In the genomic region with DNA sequence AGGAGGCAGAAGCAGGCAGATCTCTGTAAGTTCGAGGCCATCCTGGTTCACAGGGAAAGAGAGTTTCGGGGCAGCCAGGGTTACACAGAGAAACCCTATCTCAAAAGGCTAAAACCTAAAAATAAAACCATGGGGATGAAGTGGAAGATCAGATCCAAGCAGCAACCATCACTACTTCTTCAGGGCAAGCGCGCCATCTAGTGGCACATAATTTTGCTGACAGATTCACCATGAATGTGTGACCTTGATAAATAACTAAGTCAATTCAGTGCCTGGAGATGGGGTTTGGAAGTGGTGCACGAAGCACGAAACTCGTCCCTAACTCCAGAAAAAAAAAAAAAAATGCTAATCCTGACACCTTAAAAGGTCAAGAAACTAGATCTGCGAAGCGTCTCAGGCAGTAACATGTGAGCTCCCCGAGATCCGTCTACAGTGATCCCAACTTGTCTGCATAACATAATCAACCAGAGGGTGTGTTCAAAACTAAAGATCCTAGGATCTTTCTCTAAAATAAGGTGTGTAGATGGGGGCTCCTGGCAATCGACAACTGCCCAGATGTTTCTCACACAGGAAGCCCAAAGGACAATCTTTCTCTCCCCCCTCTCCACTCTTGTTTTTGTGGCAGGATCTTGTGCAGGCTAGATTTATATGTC, we compare ENCODE assay signal across 9 mouse cellular contexts. TPM values are rescaled to one million over a fixed set of nuclear protein-coding genes. Genes with fewer than 3 reads are reported as not detected.
A peak's percentile ranks its signal among the peaks of the same experiment; 100 is the strongest.
DNase-seq lines count a peak whose midpoint lies in the region; ATAC-seq and TF ChIP-seq lines count a peak whose summit lies in the region.
"Had no signal": no experiment of that assay in that cellular context is flagged by ENCODE, and none has a peak within 500 bp of the region (broad histone marks: within the 10 kb centered on the region; RNA-seq: fewer than 3 reads in every experiment).

No protein-coding gene starts in this region.

- 0 out of 2 replicates have a peak, but pooled peaks cover 7% of the 10 kb centered on the region for H3K36me3 ChIP-seq in E14TG2a.4 (ENCODE audit: insufficient read depth, low read length)
- no peaks in the 10 kb centered on the region for H3K36me3 ChIP-seq in embryonic facial prominence, embryonic 14.5 days (ENCODE audit: control insufficient read depth, insufficient read depth, low read length)
- H3K36me3 ChIP-seq in heart, postnatal 0 days (replicated peaks; ENCODE audit: control insufficient read depth, insufficient read depth, low read length): peaks cover 8% of the 10 kb centered on the region; the same call in 1 of the 2 replicates
- H3K36me3 ChIP-seq in lung, postnatal 0 days (ENCODE audit: insufficient read depth, low read length): no peaks in the 10 kb centered on the region

- no peak overlapping the region for H3K4me2 ChIP-seq in embryonic facial prominence, embryonic 14.5 days (ENCODE audit: low read depth, low read length)
- H3K4me2 ChIP-seq in heart, postnatal 0 days (ENCODE audit: low read depth, low read length): no peak overlapping the region
- H3K4me2 ChIP-seq in lung, postnatal 0 days (replicated peaks; ENCODE audit: low read depth, low read length): no peak overlapping the region
- H3K4me2 ChIP-seq: limb, embryonic 12.5 days had no signal

- no peaks in the 10 kb centered on the region for H3K27me3 ChIP-seq in E14TG2a.4 (ENCODE audit: insufficient read depth, low read length)
- no peaks in the 10 kb centered on the region for H3K27me3 ChIP-seq in embryonic facial prominence, embryonic 14.5 days (replicated peaks; ENCODE audit: control insufficient read depth, insufficient read depth, low read length)
- no peaks in the 10 kb centered on the region for H3K27me3 ChIP-seq in heart, postnatal 0 days (ENCODE audit: control insufficient read depth, insufficient read depth, low read length)
- H3K27me3 ChIP-seq in lung, postnatal 0 days (replicated peaks; ENCODE audit: insufficient read depth, low read length): no peaks in the 10 kb centered on the region
- H3K27me3 ChIP-seq: limb, embryonic 12.5 days had no signal

- peaks cover 16% of the 10 kb centered on the region for H3K4me1 ChIP-seq in E14TG2a.4 (replicated peaks; ENCODE audit: low read depth, low read length)
- no peaks in the 10 kb centered on the region for H3K4me1 ChIP-seq in embryonic facial prominence, embryonic 14.5 days (ENCODE audit: control insufficient read depth, insufficient read depth, low read length)
- no peaks in the 10 kb centered on the region for H3K4me1 ChIP-seq in heart, postnatal 0 days (ENCODE audit: control insufficient read depth, insufficient read depth)
- H3K4me1 ChIP-seq in lung, postnatal 0 days (ENCODE audit: insufficient read depth, low read depth, low read length): no peaks in the 10 kb centered on the region
- H3K4me1 ChIP-seq: limb, embryonic 12.5 days had no signal

- H3K4me3 ChIP-seq in E14TG2a.4 (replicated peaks; ENCODE audit: low read length): no peak overlapping the region
- no peak overlapping the region for H3K4me3 ChIP-seq in embryonic facial prominence, embryonic 14.5 days (ENCODE audit: low read depth, low read length)
- no peak overlapping the region for H3K4me3 ChIP-seq in heart, postnatal 0 days (ENCODE audit: low read depth, low read length)
- H3K4me3 ChIP-seq in layer of hippocampus, adult 2 months: no peak overlapping the region
- no peak overlapping the region for H3K4me3 ChIP-seq in lung, postnatal 0 days (ENCODE audit: low read depth, low read length)
- H3K4me3 ChIP-seq: limb, embryonic 12.5 days had no signal

- TF ChIP-seq EP300 in heart, postnatal 0 days (IDR thresholded peaks at IDR 0.05; ENCODE audit: low read depth): no peak
- TF ChIP-seq EP300 in lung, postnatal 0 days (IDR thresholded peaks at IDR 0.05): no peak

- peak; percentile 87 to 88 for DNase-seq in adrenal gland, postnatal 36 days
- peak; percentile 82 for DNase-seq in embryonic facial prominence, embryonic 14.5 days (ENCODE audit: low spot score)
- peak; percentile 88 for DNase-seq in heart, postnatal 0 days (ENCODE audit: low spot score)
- peak; percentile 73 to 86 for DNase-seq in layer of hippocampus, adult 2 months (ENCODE audit: low spot score in 2 of 2)
- peak; percentile 81 for DNase-seq in lung, postnatal 0 days (ENCODE audit: low spot score)
- peak; percentile 68 for DNase-seq in retina, postnatal 7 days (ENCODE audit: low read depth, low spot score)
- DNase-seq in urinary bladder, postnatal 10 days (ENCODE audit: low spot score): peak; percentile 57

- ATAC-seq in embryonic facial prominence, embryonic 14.5 days (ENCODE audit: low read depth): 0 out of 2 replicates have a peak, but pooled peaks have one; percentile 9
- peak; percentile 79 for ATAC-seq in heart, postnatal 0 days (ENCODE audit: insufficient read depth, low read depth)
- ATAC-seq in lung, postnatal 0 days: 0 out of 2 replicates have a peak, but pooled peaks have one; percentile 37

- WGBS in embryonic facial prominence, embryonic 14.5 days: 34% methylated on average over 12 of the region's 12 CpGs
- 26% methylated on average over 12 of the region's 12 CpGs for WGBS in heart, postnatal 0 days
- 36% methylated on average over 12 of the region's 12 CpGs for WGBS in lung, postnatal 0 days

- H3K27ac ChIP-seq in embryonic facial prominence, embryonic 14.5 days (replicated peaks; ENCODE audit: low read depth, low read length): no peak overlapping the region
- no peak overlapping the region for H3K27ac ChIP-seq in heart, postnatal 0 days (ENCODE audit: low read depth)
- H3K27ac ChIP-seq in layer of hippocampus, adult 2 months: no peak overlapping the region
- H3K27ac ChIP-seq in lung, postnatal 0 days (ENCODE audit: low read length): no peak overlapping the region
- H3K27ac ChIP-seq: limb, embryonic 12.5 days had no signal

- TF ChIP-seq CTCF in E14TG2a.4 (conservative IDR thresholded peaks at IDR 0.05; ENCODE audit: low read length): peak; percentile 67
- peak; percentile 91 for TF ChIP-seq CTCF in heart, postnatal 0 days (IDR thresholded peaks at IDR 0.05; ENCODE audit: low read depth)
- peak; percentile 85 for TF ChIP-seq CTCF in layer of hippocampus, adult 2 months (conservative IDR thresholded peaks at IDR 0.05)
- peak; percentile 92 for TF ChIP-seq CTCF in lung, postnatal 0 days (IDR thresholded peaks at IDR 0.05)

- no peaks in the 10 kb centered on the region for H3K9me3 ChIP-seq in E14TG2a.4 (ENCODE audit: low read length)
- H3K9me3 ChIP-seq in embryonic facial prominence, embryonic 14.5 days (ENCODE audit: control insufficient read depth, low read length): no peaks in the 10 kb centered on the region
- no peaks in the 10 kb centered on the region for H3K9me3 ChIP-seq in heart, postnatal 0 days (replicated peaks; ENCODE audit: control insufficient read depth, low read length)
- H3K9me3 ChIP-seq in lung, postnatal 0 days (ENCODE audit: low read length): no peaks in the 10 kb centered on the region
- H3K9me3 ChIP-seq: limb, embryonic 12.5 days had no signal

- no peak overlapping the region for H3K9ac ChIP-seq in embryonic facial prominence, embryonic 14.5 days (ENCODE audit: low read depth, low read length)
- no peak overlapping the region for H3K9ac ChIP-seq in heart, postnatal 0 days (replicated peaks; ENCODE audit: low read depth, low read length)
- no peak overlapping the region for H3K9ac ChIP-seq in lung, postnatal 0 days (replicated peaks; ENCODE audit: low read depth)
- H3K9ac ChIP-seq: limb, embryonic 12.5 days had no signal

RNA-seq across cellular contexts. Expression of gene Osbpl9, which starts 36.4 kb away (rescaled TPM):
- 100 to 1,000 TPM; 121 to 164 TPM for total RNA-seq in adrenal gland, postnatal 36 days (2021)
- polyA plus RNA-seq in embryonic facial prominence, embryonic 14.5 days (2014; fragmentation: Nextera tagmentation; extraction: Ambion mirVana): 54.7 and 65.2 TPM in 2 replicates
- 49.7 and 68.3 TPM in 2 replicates for total RNA-seq in heart, postnatal 0 days (2014; rRNA removed; ENCODE audit: low replicate concordance)
- 49.0 and 49.2 TPM in 2 replicates for polyA plus RNA-seq in heart, postnatal 0 days (2015; fragmentation: Nextera tagmentation; extraction: Ambion mirVana)
- 10 to 100 TPM; 53.9 to 56.2 TPM for total RNA-seq in layer of hippocampus, adult 2 months (2021)
- polyA plus RNA-seq in lung, postnatal 0 days (2015; fragmentation: Nextera tagmentation; extraction: Ambion mirVana): 98.5 and 115 TPM in 2 replicates

Comparison
In these comparisons a context has a peak if more than half of its experiments do, and no peak if none do; other contexts are left out.
1. ATAC-seq: peak in every context shown above with its lines; median percentile 79 in heart, postnatal 0 days; 37 in lung, postnatal 0 days; 9 in embryonic facial prominence, embryonic 14.5 days.